Mouse (Mus musculus) left cerebral cortex, postnatal 10 days (tissue): Measurements from ENCODE around the gene Ino80. TPM values are rescaled to one million over a fixed set of nuclear protein-coding genes. Genes with fewer than 3 reads are reported as not detected.

Experiments
- DNase-seq, 2 experiments: peaks; one replicate each; pipeline ENCODE4 v3.0.0; 2021 to 2022; ENCODE audit warnings: low spot score in 2 of 2, mixed read lengths in 1 of 2; ENCODE audit errors: extremely low spot score in 1 of 2
- intact Hi-C: fragments of 180-260 bp; cut with DNase I; formaldehyde crosslinking; loops from one replicate; pipeline ENCODE4 v1.15.1; 2025
- total RNA-seq, 2 experiments: library from RNA; stranded (reverse); gene quantifications; 2 replicates each; pipeline ENCODE4 v1.2.3; 2021

The Ino80 gene
- total RNA-seq, 2 experiments from 2014 or later: 20.7 to 21.0 TPM

GRCm38 (mm10) chr2:119463945-119464344 lies 13.5 kb downstream of the Ino80 start:
- no peak for DNase-seq
- intact Hi-C loops: no loop called here

GRCm38 (mm10) chr2:119463114-119463775 lies 14.2 kb downstream of the Ino80 start:
- intact Hi-C loops: no loop called here
- no peak for DNase-seq

- intact Hi-C loops: no loop called here
- no peak for DNase-seq
Measured at GRCm38 (mm10) chr2:119461028-119461427, 16.5 kb downstream of the Ino80 start.

- intact Hi-C loops: no loop called here
- DNase-seq: no peak
Measured at GRCm38 (mm10) chr2:119454558-119454957, 22.9 kb downstream of the Ino80 start.

- intact Hi-C loops: no loop called here
- peak; percentile 11 to 29 for DNase-seq
Measured at GRCm38 (mm10) chr2:119436988-119437387, 40.5 kb downstream of the Ino80 start.

GRCm38 (mm10) chr2:119436467-119436866 lies 41.0 kb downstream of the Ino80 start:
- intact Hi-C loops: no loop called here
- DNase-seq: no peak

- intact Hi-C loops: no loop called here
- DNase-seq: peak; percentile 19 to 37
Measured at GRCm38 (mm10) chr2:119413819-119414218, 63.7 kb downstream of the Ino80 start.

GRCm38 (mm10) chr2:119411674-119412073 lies 65.8 kb downstream of the Ino80 start:
- DNase-seq: peak in 1 of 2 experiments; percentile 21
- intact Hi-C loops: no loop called here

- peak in 1 of 2 experiments; percentile 22 for DNase-seq
Measured at GRCm38 (mm10) chr2:119411016-119411415, 66.5 kb downstream of the Ino80 start.

GRCm38 (mm10) chr2:119408733-119409132 lies 68.8 kb downstream of the Ino80 start:
- intact Hi-C loops: loop anchor here (5.0 kb wide), 1 partner anchor 71 kb away; no protein-coding TSS in a partner anchor
- no peak for DNase-seq

More at GRCm38 (mm10) chr2:119411016-119411415, 66.5 kb downstream of the Ino80 start:
- intact Hi-C loops: no loop called here

- peak in 1 of 2 experiments; percentile 70 for DNase-seq
- intact Hi-C loops: loop anchor here (5.0 kb wide), 1 partner anchor 71 kb away; no protein-coding TSS in a partner anchor
Measured at GRCm38 (mm10) chr2:119408278-119408677, 69.2 kb downstream of the Ino80 start.

- no peak for DNase-seq
- intact Hi-C loops: no loop called here
Measured at GRCm38 (mm10) chr2:119399313-119399712, 78.2 kb downstream of the Ino80 start.

- intact Hi-C loops: no loop called here
- DNase-seq: no peak
Measured at GRCm38 (mm10) chr2:119398665-119399064, 78.8 kb downstream of the Ino80 start.

- intact Hi-C loops: no loop called here
Measured at GRCm38 (mm10) chr2:119398252-119398651, 79.2 kb downstream of the Ino80 start.

GRCm38 (mm10) chr2:119389992-119390391 lies 87.5 kb downstream of the Ino80 start:
- intact Hi-C loops: no loop called here
- no peak for DNase-seq

More at GRCm38 (mm10) chr2:119398252-119398651, 79.2 kb downstream of the Ino80 start:
- no peak for DNase-seq

GRCm38 (mm10) chr2:119388266-119388665 lies 89.2 kb downstream of the Ino80 start:
- no peak for DNase-seq
- intact Hi-C loops: no loop called here

- DNase-seq: no peak
- intact Hi-C loops: no loop called here
Measured at GRCm38 (mm10) chr2:119379455-119379854, 98.0 kb downstream of the Ino80 start.

- intact Hi-C loops: no loop called here
- no peak for DNase-seq
Measured at GRCm38 (mm10) chr2:119377826-119378225, 99.7 kb downstream of the Ino80 start.

GRCm38 (mm10) chr2:119377286-119377685 lies 100.2 kb downstream of the Ino80 start:
- DNase-seq: peak in 1 of 2 experiments; percentile 51
- intact Hi-C loops: no loop called here

- no peak for DNase-seq
- intact Hi-C loops: no loop called here
Measured at GRCm38 (mm10) chr2:119370116-119370515, 107.4 kb downstream of the Ino80 start.

- no peak for DNase-seq
- intact Hi-C loops: no loop called here
Measured at GRCm38 (mm10) chr2:119367346-119367745, 110.1 kb downstream of the Ino80 start.
